Mouse (Mus musculus) left cerebral cortex, adult 9 months (tissue): Measurements from ENCODE around the gene Ccdc62.

Experiments
- DNase-seq, 2 experiments: peaks; one replicate each; pipeline ENCODE4 v3.0.0; 2022; ENCODE audit warnings: low spot score in 2 of 2

Gene Ccdc62

DNA sequence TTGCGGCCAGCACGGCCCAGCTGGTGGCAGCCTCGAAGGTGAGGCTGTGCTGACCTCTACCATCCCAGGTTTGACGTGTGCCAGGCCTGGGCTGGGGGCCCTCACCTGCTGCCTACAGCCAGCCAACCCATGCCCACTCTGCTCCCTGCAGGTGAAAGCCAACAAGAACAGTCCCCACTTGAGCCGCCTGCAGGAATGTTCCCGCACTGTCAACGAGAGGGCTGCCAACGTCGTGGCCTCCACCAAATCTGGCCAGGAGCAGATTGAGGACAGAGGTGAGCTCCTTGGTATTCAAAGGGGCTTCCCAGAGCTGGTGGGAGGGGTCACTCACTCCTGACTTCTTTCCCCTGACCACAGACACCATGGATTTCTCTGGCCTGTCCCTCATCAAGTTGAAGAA, 70.8 kb downstream of the Ccdc62 start:
- DNase-seq: no peak

DNA sequence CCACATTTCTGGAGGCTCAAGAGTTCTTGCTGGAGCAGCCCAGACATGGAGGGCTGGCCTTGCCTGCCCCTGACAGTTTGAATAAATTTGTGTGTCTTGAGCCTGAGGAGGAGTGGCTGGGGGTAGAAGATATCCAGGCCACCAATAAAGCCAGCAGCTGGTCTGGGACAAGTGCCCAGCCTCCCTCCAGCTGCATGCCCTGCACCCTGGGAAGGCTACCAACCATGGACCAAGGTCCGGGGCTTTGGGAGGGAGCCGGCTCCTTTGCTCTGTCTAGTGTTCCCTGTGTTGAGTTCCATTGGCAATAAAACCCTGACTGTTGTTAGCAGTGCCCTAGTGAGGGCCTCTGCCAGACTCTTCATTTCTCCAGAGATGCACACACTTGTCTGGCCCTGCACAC, 72.4 kb downstream of the Ccdc62 start:
- peak in 1 of 2 experiments; percentile 57 for DNase-seq

GRCm38 (mm10) chr5:124003375-124003774, 72.9 kb downstream of the Ccdc62 start:
- no peak for DNase-seq

GRCm38 (mm10) chr5:124004356-124005150, 74.1 kb downstream of the Ccdc62 start:
- DNase-seq: no peak

GRCm38 (mm10) chr5:124005151-124005500, 74.6 kb downstream of the Ccdc62 start:
- DNase-seq: no peak

DNA sequence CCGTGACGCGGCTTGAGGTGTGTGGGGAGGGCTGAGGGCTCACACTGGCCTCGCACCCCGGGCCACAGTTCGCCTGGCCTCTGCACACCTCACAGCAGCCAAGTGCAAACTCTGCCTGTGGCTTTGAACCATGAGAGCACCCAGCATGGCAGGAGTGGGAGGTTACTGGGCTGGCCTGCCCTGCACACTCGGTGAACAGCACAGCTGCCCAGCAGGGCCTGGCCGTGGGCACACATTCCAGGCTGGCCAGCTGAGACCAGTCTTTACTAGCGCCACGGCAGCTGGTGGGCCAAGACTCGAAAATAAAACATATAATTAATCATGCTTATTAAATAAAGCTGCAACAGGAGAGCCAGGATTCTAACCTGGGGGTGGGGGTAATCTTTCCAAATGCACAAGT, 75.1 kb downstream of the Ccdc62 start:
- no peak for DNase-seq

DNA sequence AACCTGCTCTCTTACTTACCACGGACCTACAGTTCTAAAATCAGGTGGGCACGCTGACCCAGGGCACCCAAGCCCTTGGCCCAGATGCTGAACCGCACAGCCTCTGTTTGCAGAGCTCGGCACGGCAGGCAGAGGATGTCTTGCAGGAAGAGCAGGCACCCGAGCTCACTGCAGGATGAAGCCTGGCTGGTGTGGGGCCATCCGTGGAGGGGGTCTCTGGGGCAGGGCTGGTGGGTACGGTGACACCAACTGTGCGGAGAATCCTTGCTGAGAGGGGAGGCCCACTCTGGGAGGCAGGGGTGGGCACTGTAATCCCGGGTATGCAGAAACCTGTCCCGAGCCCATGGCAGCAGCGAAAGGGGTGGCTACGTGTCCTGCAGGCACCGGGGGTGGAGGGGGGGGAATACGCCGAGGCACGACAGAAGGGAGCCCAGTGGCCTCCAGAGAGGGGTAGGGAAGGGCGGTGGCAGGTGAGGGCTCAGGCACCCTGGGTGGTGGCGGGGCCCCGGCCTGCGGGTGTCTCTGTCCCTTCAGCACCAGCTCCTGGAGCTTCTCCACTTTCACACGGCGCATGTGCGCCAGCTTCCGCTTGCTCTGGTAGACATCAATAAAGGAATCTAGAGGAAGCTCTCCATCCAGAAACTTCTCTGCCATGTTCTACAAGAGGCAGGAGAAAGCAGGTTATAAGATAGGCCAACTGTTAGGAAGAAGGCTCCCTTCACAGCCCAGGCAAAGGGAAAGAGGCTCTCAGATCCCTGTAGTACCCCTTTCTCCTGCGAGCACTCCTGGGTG, 75.8 kb downstream of the Ccdc62 start:
- no peak for DNase-seq

GRCm38 (mm10) chr5:124006891-124007491, 76.5 kb downstream of the Ccdc62 start:
- DNase-seq: no peak

DNA sequence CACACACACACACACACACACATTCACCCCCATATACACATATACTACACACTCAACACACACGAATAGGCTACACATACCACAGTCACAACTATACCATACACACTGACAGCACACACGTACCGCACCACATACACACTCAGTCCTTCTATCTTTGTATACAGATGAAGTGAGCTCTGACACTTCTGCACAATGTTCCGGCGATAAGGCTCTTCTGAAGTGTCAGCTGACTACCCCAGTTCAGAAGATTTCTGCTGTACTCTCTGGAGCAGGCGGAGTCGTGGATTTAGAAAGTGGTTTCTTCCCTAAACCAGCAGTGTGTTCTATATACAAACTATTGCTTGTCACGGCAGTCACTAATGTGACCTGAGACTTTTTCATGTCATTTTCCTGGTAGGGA, 79.6 kb downstream of the Ccdc62 start:
- DNase-seq: no peak

DNA sequence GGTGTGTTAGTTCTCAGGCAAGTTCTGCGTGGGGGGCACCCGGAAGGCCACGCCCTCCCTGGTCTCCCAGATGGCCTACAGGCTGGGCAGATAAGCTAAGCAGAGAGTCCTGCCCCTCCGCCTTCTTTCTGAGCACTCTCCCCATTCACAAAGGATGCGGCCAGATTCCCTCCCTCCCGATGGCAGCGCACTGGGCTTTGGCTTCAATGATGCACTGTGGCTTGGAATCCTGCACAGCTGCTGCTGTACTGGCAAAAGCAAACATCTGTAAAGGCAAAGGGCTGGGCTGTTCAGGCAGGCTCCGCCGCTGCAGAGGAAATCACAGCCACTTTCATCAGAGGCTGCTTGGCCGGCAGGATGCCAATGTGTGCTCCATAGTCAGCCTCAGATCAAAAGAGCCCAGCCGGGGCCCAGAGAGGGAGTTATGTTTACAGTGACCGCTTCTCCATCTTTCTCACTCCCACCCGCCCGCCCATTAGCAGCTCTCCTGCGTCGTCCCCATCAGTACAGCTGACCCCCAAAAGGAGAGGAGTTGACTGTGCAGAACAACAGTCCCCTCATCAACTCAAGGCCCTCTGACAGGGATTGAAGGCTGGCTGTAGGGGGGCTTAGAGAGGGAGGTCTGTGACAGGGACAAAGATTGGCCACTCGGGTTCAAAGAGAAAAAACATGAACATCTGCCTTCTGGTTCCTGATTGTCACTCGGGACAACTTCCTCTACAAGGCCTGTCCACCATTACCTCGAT, 80.6 kb downstream of the Ccdc62 start:
- no peak for DNase-seq

- DNase-seq: no peak
Observed at GRCm38 (mm10) chr5:124011927-124012326, 81.4 kb downstream of the Ccdc62 start.

- no peak for DNase-seq
Observed at GRCm38 (mm10) chr5:124012885-124013284, 82.4 kb downstream of the Ccdc62 start.

DNA sequence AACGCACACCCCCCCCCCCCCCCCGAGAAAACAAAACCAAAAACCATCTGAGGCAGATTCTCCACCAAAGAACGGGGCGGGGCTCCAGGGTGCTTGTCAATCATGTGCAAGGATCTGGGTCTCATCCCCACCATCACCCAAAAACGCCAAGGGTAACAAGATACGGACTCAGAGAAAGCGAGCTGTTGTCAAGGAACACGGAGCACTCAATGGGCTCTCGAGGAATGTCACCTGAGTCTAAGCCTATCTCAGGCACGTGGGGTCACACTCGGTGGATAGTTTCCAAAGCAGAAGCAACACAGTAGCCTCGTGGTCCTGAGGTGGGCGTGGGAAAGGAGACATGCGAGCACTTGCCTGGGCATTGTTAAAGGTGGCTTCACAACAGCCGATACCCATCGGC, 83.3 kb downstream of the Ccdc62 start:
- no peak for DNase-seq

DNA sequence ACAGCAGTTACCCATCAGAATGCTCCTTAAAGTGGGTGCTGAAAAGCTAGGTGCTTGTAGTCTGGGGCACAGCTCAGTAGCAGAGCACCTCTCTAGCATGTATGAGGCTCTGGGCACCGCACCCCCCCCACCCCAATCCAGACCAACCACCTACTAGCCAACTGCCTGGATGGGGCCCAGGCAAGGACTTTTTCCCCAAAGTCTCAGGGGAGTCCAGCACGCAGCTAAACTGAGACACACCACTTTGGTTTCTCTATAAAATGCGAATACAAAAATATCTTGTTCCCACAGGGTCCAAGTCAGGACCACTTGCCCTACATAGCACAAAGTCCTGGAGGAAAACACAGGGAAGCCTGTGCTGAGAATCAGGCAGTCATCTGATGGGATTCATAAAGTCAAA, 83.7 kb downstream of the Ccdc62 start:
- DNase-seq: no peak

DNA sequence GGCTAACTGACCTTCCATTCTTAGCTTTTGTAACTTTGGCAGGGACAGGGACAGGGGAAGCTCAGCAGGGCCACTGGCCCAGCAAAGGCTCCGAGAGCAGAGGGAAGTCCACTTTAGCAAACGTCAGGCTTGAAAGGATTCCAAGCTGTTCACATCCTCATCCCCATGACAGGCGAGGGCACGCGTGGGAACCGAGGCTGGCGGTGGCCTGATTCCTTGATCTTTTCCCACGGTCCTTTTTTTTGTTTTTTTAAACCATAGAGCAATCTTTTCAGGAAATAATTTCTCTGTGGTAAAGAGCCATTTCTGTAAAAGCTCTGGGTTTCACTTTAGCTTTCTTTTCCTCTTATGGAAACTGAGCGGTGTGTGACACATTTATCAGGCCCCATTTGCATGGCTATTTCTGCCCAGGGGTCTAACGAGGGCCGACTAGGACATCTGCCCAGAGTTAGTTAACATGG, 84.3 kb downstream of the Ccdc62 start:
- DNase-seq: no peak

DNA sequence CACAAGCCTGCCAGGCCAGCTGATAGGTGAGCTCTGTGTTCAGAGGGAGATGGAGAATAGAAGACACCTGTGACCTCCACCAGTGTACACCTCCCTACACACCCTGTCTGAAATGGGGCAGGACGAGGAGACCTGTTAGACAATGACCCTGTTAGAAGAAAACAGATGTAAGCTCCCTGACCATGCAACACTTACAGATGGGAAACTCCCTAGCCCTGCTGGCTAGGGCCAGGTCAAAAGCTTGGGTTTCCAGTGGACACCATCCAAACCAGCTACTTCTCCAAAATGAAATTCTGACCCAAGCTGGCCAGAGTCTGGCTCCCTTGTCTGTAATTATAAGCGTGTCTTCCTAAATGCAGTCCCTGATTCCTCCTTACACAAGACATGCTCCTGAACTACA, 85.2 kb downstream of the Ccdc62 start:
- no peak for DNase-seq

GRCm38 (mm10) chr5:124016291-124016821, 85.9 kb downstream of the Ccdc62 start:
- no peak for DNase-seq

- DNase-seq: no peak
Observed at GRCm38 (mm10) chr5:124017941-124018340, 87.5 kb downstream of the Ccdc62 start.

- DNase-seq: no peak
Observed at GRCm38 (mm10) chr5:124018651-124019050, 88.2 kb downstream of the Ccdc62 start.
